ENCODE assay signal across 23 mouse cellular contexts in genomic region chr15:8602362-8602761, GRCm38 (mm10).
A peak's percentile ranks its signal among the peaks of the same experiment; 100 is the strongest.
DNase-seq lines count a peak whose midpoint lies in the region; ATAC-seq and TF ChIP-seq lines count a peak whose summit lies in the region.
"Had no signal": no experiment of that assay in that cellular context is flagged by ENCODE, and none has a peak within 500 bp of the region (broad histone marks: within the 10 kb centered on the region; RNA-seq: fewer than 3 reads in every experiment).

No protein-coding gene starts in this region.

- no peaks in the 10 kb centered on the region; the same call in 1 of the 2 replicates for H3K27me3 ChIP-seq in midbrain, embryonic 16.5 days (ENCODE audit: control insufficient read depth, insufficient read depth, low read depth, low read length)
- H3K27me3 ChIP-seq: embryonic facial prominence, embryonic 13.5 days; embryonic facial prominence, embryonic 15.5 days; forebrain, embryonic 13.5 days; forebrain, embryonic 15.5 days had no signal

- H3K4me1 ChIP-seq in ES-E14 (ENCODE audit: control insufficient read depth in 2 of 2, insufficient read depth in 2 of 2, low read length in 2 of 2, poor library complexity in 1 of 2): no peaks in the 10 kb centered on the region
- H3K4me1 ChIP-seq in midbrain, embryonic 16.5 days (ENCODE audit: control insufficient read depth, insufficient read depth, low read length): no peaks in the 10 kb centered on the region

- H3K9me3 ChIP-seq in ES-E14 (ENCODE audit: control insufficient read depth, insufficient read depth, low read depth, low read length): no peaks in the 10 kb centered on the region
- H3K9me3 ChIP-seq in midbrain, embryonic 16.5 days (replicated peaks; ENCODE audit: control insufficient read depth, low read length, poor library complexity, severe bottlenecking): no peaks in the 10 kb centered on the region
- H3K9me3 ChIP-seq: embryonic facial prominence, embryonic 13.5 days; embryonic facial prominence, embryonic 15.5 days; forebrain, embryonic 10.5 days; forebrain, embryonic 13.5 days; forebrain, embryonic 15.5 days had no signal

- H3K36me3 ChIP-seq in ES-E14 (ENCODE audit: control insufficient read depth, insufficient read depth, low read length, poor library complexity, severe bottlenecking): no peaks in the 10 kb centered on the region
- no peaks in the 10 kb centered on the region for H3K36me3 ChIP-seq in midbrain, embryonic 16.5 days (ENCODE audit: control insufficient read depth, insufficient read depth, low read length)
- H3K36me3 ChIP-seq: embryonic facial prominence, embryonic 13.5 days; embryonic facial prominence, embryonic 15.5 days; forebrain, embryonic 10.5 days; forebrain, embryonic 15.5 days had no signal

- WGBS in midbrain, embryonic 16.5 days: 89% methylated on average over 6 of the region's 6 CpGs

- intact Hi-C loops in left cerebral cortex, postnatal 14 days (cut with DNase I): no loop called here

- H3K27ac ChIP-seq in ES-E14 (ENCODE audit: insufficient read depth, low read depth, low read length, poor library complexity, severe bottlenecking): no peak overlapping the region
- no peak overlapping the region for H3K27ac ChIP-seq in midbrain, embryonic 16.5 days (ENCODE audit: low read length)
- H3K27ac ChIP-seq: embryonic facial prominence, embryonic 13.5 days; embryonic facial prominence, embryonic 15.5 days; forebrain, embryonic 10.5 days; forebrain, embryonic 13.5 days; forebrain, embryonic 15.5 days had no signal

- H3K4me2 ChIP-seq in midbrain, embryonic 16.5 days (ENCODE audit: low read length): no peak overlapping the region
- H3K4me2 ChIP-seq: embryonic facial prominence, embryonic 13.5 days; embryonic facial prominence, embryonic 15.5 days; forebrain, embryonic 13.5 days; forebrain, embryonic 15.5 days had no signal

- in situ Hi-C loops in ES-E14 (cut with MboI; ENCODE audit: low sequenced_read_pairs in 2 of 2, unreplicated experiment in 2 of 2): no loop called here

- no peak overlapping the region for H3K4me3 ChIP-seq in ES-E14 (ENCODE audit: insufficient read depth in 1 of 2, low read depth in 1 of 2, low read length in 2 of 2, poor library complexity in 1 of 2, severe bottlenecking in 1 of 2)
- no peak overlapping the region for H3K4me3 ChIP-seq in midbrain, embryonic 16.5 days (ENCODE audit: low read depth, low read length)
- H3K4me3 ChIP-seq: embryonic facial prominence, embryonic 13.5 days; embryonic facial prominence, embryonic 15.5 days; erythroblast, embryonic 14.5 days; forebrain, embryonic 10.5 days; forebrain, embryonic 13.5 days; forebrain, embryonic 15.5 days had no signal

- no peak overlapping the region for H3K9ac ChIP-seq in ES-E14 (ENCODE audit: insufficient read depth, low read depth, low read length, poor library complexity, severe bottlenecking)
- H3K9ac ChIP-seq in midbrain, embryonic 16.5 days (ENCODE audit: low read depth, low read length): no peak overlapping the region
- H3K9ac ChIP-seq: embryonic facial prominence, embryonic 13.5 days; embryonic facial prominence, embryonic 15.5 days; forebrain, embryonic 13.5 days; forebrain, embryonic 15.5 days had no signal

- no peak for ATAC-seq in midbrain, embryonic 16.5 days
- ATAC-seq: forebrain, embryonic 15.5 days; Patski had no signal

- peak; percentile 9 for DNase-seq in heart, adult 11 months
- no peak for DNase-seq in heart, adult 8-10 months (ENCODE audit: low spot score)
- DNase-seq in ES-E14 (ENCODE audit: low read depth, low spot score): no peak
- DNase-seq in R1 (ENCODE audit: low read depth, low spot score): peak; percentile 33
- no peak for DNase-seq in left cerebral cortex, postnatal 14 days (ENCODE audit: low spot score in 2 of 2)
- DNase-seq: adrenal gland, adult 2 months; adrenal gland, postnatal 10 days; adrenal gland, postnatal 25 days; cerebellum, adult 11 months; cerebellum, adult 18-20 months; cerebellum, adult 8-10 months; cerebellum, adult 9-11 months; cerebellum, postnatal 14 days; cerebellum, postnatal 36 days; embryo, embryonic 11 days had no signal

TF ChIP-seq in ES-E14, 5 proteins besides CTCF, POLR2A, EP300 and RAD21:
- no peak for TF ChIP-seq MAFK (IDR thresholded peaks at IDR 0.05; ENCODE audit: insufficient read depth, low read depth, low read length)
- TF ChIP-seq CHD2 (IDR thresholded peaks at IDR 0.05; ENCODE audit: low read depth, low read length): peak; percentile 93
- TF ChIP-seq ZNF384 (IDR thresholded peaks at IDR 0.05; ENCODE audit: low read depth, low read length): peak; percentile 92
TF ChIP-seq in ES-E14: peak in this region for 2.

Comparison
In these comparisons a context has a peak if more than half of its experiments do, and no peak if none do; other contexts are left out.
1. DNase-seq: peak in heart, adult 11 months (single experiment) and R1 (single experiment); none in heart, adult 8-10 months (single experiment), ES-E14 (single experiment) and left cerebral cortex, postnatal 14 days (0 of 2).